Mouse (Mus musculus): ENCODE results near the gene Prss46.

- TF ChIP-seq POLR2A (IDR thresholded peaks at IDR 0.05; ENCODE audit: insufficient read length, low read depth) (no peak), USF1 (IDR thresholded peaks at IDR 0.05; ENCODE audit: low read depth) (no peak), E2F4 (IDR thresholded peaks at IDR 0.05; ENCODE audit: insufficient read depth) (no peak), MYOD1 (IDR thresholded peaks at IDR 0.05; ENCODE audit: control insufficient read depth in 1 of 3, insufficient read length in 2 of 3, low read depth in 2 of 3) (no peak), REST (IDR thresholded peaks at IDR 0.05; ENCODE audit: insufficient read depth, insufficient read length) (no peak), SRF (IDR thresholded peaks at IDR 0.05; ENCODE audit: control insufficient read depth, insufficient read length, low read depth) (no peak), TCF12 (IDR thresholded peaks at IDR 0.05; ENCODE audit: insufficient read depth, poor library complexity, severe bottlenecking) (no peak), MYOG (IDR thresholded peaks at IDR 0.05; ENCODE audit: control insufficient read depth in 1 of 3, insufficient read depth in 1 of 3, insufficient read length in 2 of 3, low read depth in 2 of 3) (no peak), MAX (IDR thresholded peaks at IDR 0.05; ENCODE audit: low read depth) (no peak)
These were observed 11.3 kb upstream of the Prss46 start for GRCm38 (mm10) chr9:110833021-110833420.
